Mouse (Mus musculus): ENCODE measurements at regions not wholly inside any gene's neighbourhood (a gene's known extent, or its start where the extent isn't known, plus 50 kb on each side); places are given as distances from the start of the nearest gene placed in this dataset. TPM values are rescaled to one million over a fixed set of nuclear protein-coding genes. Genes with fewer than 3 reads are reported as not detected.
"Not testable (repeated sequence)": the region's sequence is repeated elsewhere in the genome, so short reads cannot be mapped to it uniquely, and the experiment has no call there.

DNA sequence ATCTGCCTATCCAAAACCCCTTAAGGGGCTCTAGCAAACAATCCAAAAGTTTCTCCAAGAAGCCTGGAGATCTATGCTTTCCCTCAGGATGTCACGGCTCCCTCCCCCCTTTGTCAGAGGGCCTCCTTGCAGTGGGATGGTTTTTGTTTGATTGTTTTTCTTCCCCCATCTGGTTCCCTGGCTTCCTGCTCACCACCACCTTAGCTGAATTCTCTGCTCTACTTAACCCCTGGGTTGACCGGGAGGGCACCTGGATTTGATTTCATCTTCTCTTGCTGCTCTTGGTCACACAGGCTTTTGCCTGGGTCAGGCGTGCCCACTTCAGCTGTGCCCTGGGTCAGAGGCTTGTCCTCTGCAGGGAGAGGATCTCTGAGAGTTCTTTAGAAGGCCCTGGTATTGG lies 72.3 kb upstream of the Spon1 start:
- TF ChIP-seq CTCF (IDR thresholded peaks at IDR 0.05; ENCODE audit: low read depth): no peak
- H3K9me3 ChIP-seq (ENCODE audit: low read depth, low read length): no peaks in the 10 kb centered on the region
- 30% methylated on average over 3 of the region's 3 CpGs for WGBS
- ATAC-seq (ENCODE audit: insufficient read depth) (no peak), DNase-seq (no peak)
- no peak overlapping the region for H3K4me3 ChIP-seq (ENCODE audit: low read depth, low read length)
- no peak overlapping the region for H3K9ac ChIP-seq
- H3K4me2 ChIP-seq: no peak overlapping the region
- H3K27ac ChIP-seq (ENCODE audit: low read depth): no peak overlapping the region
- no peaks in the 10 kb centered on the region for H3K4me1 ChIP-seq (ENCODE audit: insufficient read depth)
- H3K36me3 ChIP-seq (ENCODE audit: insufficient read depth): no peaks in the 10 kb centered on the region
- H3K27me3 ChIP-seq (ENCODE audit: insufficient read depth, low read length): no peaks in the 10 kb centered on the region

DNA sequence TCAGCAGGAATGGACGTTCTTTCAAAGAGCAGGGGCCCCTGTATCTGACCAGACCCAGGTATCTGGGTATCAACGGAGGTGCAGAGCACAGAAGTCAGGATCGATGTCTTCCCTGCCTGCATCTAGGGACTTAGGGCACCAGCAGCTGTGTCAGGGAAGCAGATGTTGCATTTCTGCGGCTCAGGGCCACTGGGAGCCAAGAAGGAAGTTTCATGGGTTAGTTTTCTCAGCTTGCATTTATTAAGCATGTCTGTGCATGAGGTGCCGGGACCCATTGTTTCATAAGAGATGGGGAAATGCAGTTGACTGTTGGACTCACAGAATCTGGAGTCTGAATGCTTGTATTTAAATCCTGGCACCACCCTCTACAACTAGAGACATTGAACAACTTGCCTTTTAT lies 71.3 kb upstream of the Spon1 start:
- Histone ChIP-seq H3K4me2 (no peak overlapping the region), H3K4me3 (ENCODE audit: low read depth, low read length) (no peak overlapping the region), H3K9me3 (ENCODE audit: low read depth, low read length) (no peaks in the 10 kb centered on the region), H3K27me3 (ENCODE audit: insufficient read depth, low read length) (no peaks in the 10 kb centered on the region), H3K4me1 (ENCODE audit: insufficient read depth) (no peaks in the 10 kb centered on the region), H3K27ac (ENCODE audit: low read depth) (no peak overlapping the region), H3K9ac (no peak overlapping the region), H3K36me3 (ENCODE audit: insufficient read depth) (no peaks in the 10 kb centered on the region)
- ATAC-seq (ENCODE audit: insufficient read depth): no peak
- no peak for DNase-seq
- TF ChIP-seq CTCF (IDR thresholded peaks at IDR 0.05; ENCODE audit: low read depth): no peak
- 53% methylated on average over 5 of the region's 5 CpGs for WGBS

DNA sequence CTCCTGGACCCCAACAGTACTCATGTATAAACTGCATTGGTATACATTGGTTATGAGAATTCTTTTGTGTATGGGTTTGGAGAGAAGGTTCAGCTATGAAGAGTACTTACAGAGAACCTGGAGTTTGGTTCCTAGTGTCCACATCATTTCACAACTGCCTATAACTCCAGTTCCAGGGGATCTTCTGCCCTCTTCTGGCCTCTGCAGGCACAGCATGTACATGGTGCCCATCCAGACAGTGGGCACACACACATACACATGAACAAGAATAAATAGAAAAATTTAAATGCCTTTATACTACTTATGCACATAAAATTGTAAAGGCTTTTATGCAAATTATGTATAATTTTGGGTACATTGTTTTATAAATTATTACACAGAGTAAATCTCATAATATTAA lies 59.9 kb upstream of the Spon1 start:
- no peak overlapping the region for H3K27ac ChIP-seq (ENCODE audit: low read depth)
- peak; percentile 31; the same call in 1 of the 2 replicates for TF ChIP-seq CTCF (IDR thresholded peaks at IDR 0.05; ENCODE audit: low read depth)
- DNase-seq (no peak), ATAC-seq (ENCODE audit: insufficient read depth) (no peak)
- no peak overlapping the region for H3K9ac ChIP-seq
- no peaks in the 10 kb centered on the region for H3K9me3 ChIP-seq (ENCODE audit: low read depth, low read length)
- H3K4me2 ChIP-seq: no peak overlapping the region
- H3K27me3 ChIP-seq (ENCODE audit: insufficient read depth, low read length): no peaks in the 10 kb centered on the region
- H3K4me3 ChIP-seq (ENCODE audit: low read depth, low read length): no peak overlapping the region
- no peaks in the 10 kb centered on the region for H3K36me3 ChIP-seq (ENCODE audit: insufficient read depth)
- no peaks in the 10 kb centered on the region for H3K4me1 ChIP-seq (ENCODE audit: insufficient read depth)

DNA sequence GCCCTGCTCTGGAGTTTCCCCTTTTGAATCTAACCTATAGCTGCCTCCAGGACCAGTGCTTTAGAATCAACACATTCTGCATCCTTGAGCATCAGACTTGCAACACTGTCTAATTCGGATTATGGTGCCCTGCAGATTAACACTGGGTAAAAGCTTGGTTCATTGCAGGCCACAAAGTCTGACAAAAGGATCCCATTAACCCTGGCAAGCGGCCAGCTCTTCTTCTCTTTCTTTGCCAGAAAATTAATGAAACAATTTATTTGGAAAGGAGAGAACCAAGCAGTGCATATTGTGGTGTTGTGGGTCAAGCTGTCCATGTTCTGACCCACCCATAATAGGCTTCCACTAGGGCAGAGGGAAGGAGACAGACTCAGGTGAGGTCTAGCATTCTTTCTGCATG lies 58.2 kb upstream of the Spon1 start:
- Histone ChIP-seq H3K9me3 (ENCODE audit: low read depth, low read length) (no peaks in the 10 kb centered on the region), H3K4me3 (ENCODE audit: low read depth, low read length) (no peak overlapping the region), H3K4me1 (ENCODE audit: insufficient read depth) (no peaks in the 10 kb centered on the region), H3K27ac (ENCODE audit: low read depth) (no peak overlapping the region), H3K9ac (no peak overlapping the region), H3K27me3 (ENCODE audit: insufficient read depth, low read length) (no peaks in the 10 kb centered on the region), H3K36me3 (ENCODE audit: insufficient read depth) (no peaks in the 10 kb centered on the region), H3K4me2 (no peak overlapping the region)
- peak; percentile 39 for DNase-seq
- ATAC-seq (ENCODE audit: insufficient read depth): no peak
- WGBS: 64% methylated on average over 2 of the region's 2 CpGs
- no peak for TF ChIP-seq CTCF (IDR thresholded peaks at IDR 0.05; ENCODE audit: low read depth)

DNA sequence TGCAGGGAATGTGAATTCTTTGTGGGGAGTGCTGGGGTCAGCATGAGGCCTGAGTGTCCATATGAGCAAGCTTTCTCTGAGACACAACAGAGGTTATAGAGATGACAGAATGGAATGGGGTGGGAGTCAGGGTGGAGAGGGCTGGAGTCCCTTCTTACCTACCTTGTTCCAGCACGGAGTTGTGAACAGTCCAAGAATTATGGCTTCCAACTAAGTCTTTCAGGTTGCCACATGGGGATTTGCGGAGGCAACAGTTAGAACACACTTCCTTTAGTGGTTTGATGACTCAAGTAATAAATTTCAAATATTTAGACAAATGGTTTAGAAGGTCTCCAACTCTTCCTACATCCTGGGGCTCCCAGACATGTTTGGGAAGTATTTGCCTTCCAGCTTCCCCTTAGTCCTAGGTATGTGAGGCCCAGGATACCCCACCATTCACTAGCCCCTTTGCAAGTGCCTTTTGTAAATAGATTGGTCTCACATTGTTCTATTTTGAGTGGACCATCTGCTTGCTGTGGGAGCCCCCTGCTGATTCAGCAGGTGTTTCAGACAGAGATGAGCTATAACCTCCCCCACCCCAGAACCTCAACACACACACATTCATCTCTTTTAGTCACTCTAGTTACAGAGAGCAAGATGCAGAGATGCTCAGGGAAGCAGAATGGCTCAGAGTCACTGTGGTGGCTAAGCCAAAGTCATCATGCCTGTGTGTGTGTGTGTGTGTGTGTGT lies 55.1 kb upstream of the Spon1 start:
- H3K9ac ChIP-seq: no peak overlapping the region
- no peaks in the 10 kb centered on the region for H3K36me3 ChIP-seq (ENCODE audit: insufficient read depth)
- DNase-seq (no peak), ATAC-seq (ENCODE audit: insufficient read depth) (no peak)
- H3K27ac ChIP-seq (ENCODE audit: low read depth): no peak overlapping the region
- TF ChIP-seq CTCF (IDR thresholded peaks at IDR 0.05; ENCODE audit: low read depth): no peak
- H3K9me3 ChIP-seq (ENCODE audit: low read depth, low read length): no peaks in the 10 kb centered on the region
- H3K27me3 ChIP-seq (ENCODE audit: insufficient read depth, low read length): no peaks in the 10 kb centered on the region
- WGBS: 72% methylated on average over 2 of the region's 2 CpGs
- H3K4me3 ChIP-seq (ENCODE audit: low read depth, low read length): no peak overlapping the region
- H3K4me2 ChIP-seq: no peak overlapping the region
- H3K4me1 ChIP-seq (ENCODE audit: insufficient read depth): no peaks in the 10 kb centered on the region

DNA sequence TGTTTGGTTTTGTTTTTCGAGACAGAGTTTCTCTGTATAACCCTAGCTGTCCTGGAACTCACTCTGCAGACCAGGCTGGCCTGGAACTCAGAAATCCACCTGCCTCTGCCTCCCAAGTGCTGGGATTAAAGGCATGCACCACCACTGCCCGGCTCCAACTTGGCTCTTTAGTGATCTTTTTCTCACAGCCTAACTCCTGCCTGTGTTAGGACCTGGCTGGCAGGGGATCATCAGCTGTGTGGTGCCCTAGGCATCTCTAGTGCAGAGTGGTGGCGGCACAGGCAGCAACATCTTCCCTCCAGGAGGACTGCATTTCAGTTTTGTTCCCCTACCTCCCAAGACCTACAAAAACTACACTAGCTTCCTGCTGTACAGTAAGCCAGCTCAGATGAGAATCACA lies 54.4 kb upstream of the Spon1 start:
- H3K27ac ChIP-seq (ENCODE audit: low read depth); H3K27me3 ChIP-seq (ENCODE audit: insufficient read depth, low read length); DNase-seq; H3K36me3 ChIP-seq (ENCODE audit: insufficient read depth); H3K4me3 ChIP-seq (ENCODE audit: low read depth, low read length); H3K9ac ChIP-seq; ATAC-seq (ENCODE audit: insufficient read depth); H3K9me3 ChIP-seq (ENCODE audit: low read depth, low read length); H3K4me2 ChIP-seq; H3K4me1 ChIP-seq (ENCODE audit: insufficient read depth): not testable (repeated sequence)
- WGBS: 70% methylated on average over 3 of the region's 3 CpGs

Small RNAs in the stretch of these regions (microRNA-seq; reads per million reads assigned to microRNA genes)
- not detected for gene Gm23700 (ENCODE audit: borderline number of aligned reads)
